Mouse (Mus musculus) liver, embryonic 14 days (tissue): ENCODE measurements around the gene Cdkn3. TPM values are rescaled to one million over a fixed set of nuclear protein-coding genes. Genes with fewer than 3 reads are reported as not detected.

Source experiments
- polyA plus RNA-seq: library from polyadenylated mRNA; depleted of rRNA; stranded (reverse); fragments of >200 nt; gene quantifications from 2 replicates; pipeline ENCODE4 v1.2.3, GENCODE M21; 2012; rRNA removed

Cdkn3 gene
- 41.5 and 48.8 TPM in 2 replicates for polyA plus RNA-seq

DNA sequence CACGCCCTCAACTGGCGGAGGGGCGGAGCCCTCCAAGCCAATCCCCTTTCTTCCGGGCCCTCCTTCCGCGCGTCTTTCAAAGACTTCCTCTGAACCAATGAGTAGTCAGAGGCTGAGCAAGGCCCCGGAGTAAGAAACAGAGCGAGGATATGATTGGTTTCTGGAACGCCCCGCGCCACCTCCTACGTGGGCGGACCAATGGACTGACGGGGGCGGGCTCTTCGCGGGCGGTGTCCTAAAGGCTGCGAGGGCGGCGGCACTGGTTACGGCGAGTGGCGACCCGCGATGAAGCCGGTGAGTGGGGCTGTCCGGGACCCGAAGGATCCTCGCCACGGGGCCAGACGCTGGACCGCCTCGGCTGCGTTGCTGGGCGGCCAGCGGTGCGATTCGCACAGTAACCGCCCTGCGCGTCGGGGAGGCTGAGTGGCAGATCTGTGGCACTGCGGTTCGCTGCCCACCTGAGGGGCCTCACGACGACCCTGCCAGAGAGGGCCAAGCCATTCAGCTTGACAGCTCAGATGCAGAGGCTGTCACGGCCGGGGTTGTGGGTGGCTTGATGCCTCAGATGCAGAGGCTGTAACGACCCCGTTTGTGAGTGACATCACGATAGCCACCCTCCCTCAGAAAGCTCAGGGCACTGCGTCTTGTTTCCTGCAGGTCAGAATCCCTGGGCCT lies at the start of gene Cdkn3:
Gene Cdkn3 (plus strand): TSS at position 187 of the 675 bp plus-strand sequence.

GRCm38 (mm10) chr14:46787787-46788504 lies 27.6 kb downstream of the Cdkn3 start, which contains the start of gene Cnih1:
Cnih1 (minus strand) TSS chr14:46788411.

Other genes starting within 250 kb of the Cdkn3 start
- 31.1 and 38.3 TPM in 2 replicates for gene Cnih1, start 27.9 kb downstream of the Cdkn3 start, polyA plus RNA-seq
- 13.5 and 17.6 TPM in 2 replicates for gene Gmfb, start 61.7 kb downstream of the Cdkn3 start, polyA plus RNA-seq
- 9.4 and 11.0 TPM in 2 replicates for gene Cgrrf1, start 71.6 kb downstream of the Cdkn3 start, polyA plus RNA-seq
- gene Samd4, start 122.3 kb downstream of the Cdkn3 start, polyA plus RNA-seq = 0.48 TPM in 2 replicates